Mouse (Mus musculus) kidney, adult 9 months (tissue): ENCODE results near the gene Rap1b.

ENCODE experiments used
- DNase-seq: peaks from one replicate; pipeline ENCODE4 v3.0.0; 2022

The Rap1b gene

GRCm38 (mm10) chr10:117856001-117856720 is 10.3 kb upstream of the Rap1b start:
- DNase-seq = peak; percentile 50

GRCm38 (mm10) chr10:117852648-117853192 is 6.9 kb upstream of the Rap1b start:
- no peak for DNase-seq

GRCm38 (mm10) chr10:117848981-117849380 is 3.1 kb upstream of the Rap1b start:
- DNase-seq = no peak

GRCm38 (mm10) chr10:117846796-117847195 is 961 bp upstream of the Rap1b start:
- DNase-seq = no peak

- DNase-seq = no peak
These were observed 411 bp upstream of the Rap1b start for GRCm38 (mm10) chr10:117846260-117846632.

GRCm38 (mm10) chr10:117844782-117845596 is 846 bp downstream of the Rap1b start:
- DNase-seq = peak; percentile 72

- no peak for DNase-seq
These were observed 1.6 kb downstream of the Rap1b start for GRCm38 (mm10) chr10:117844279-117844678.

GRCm38 (mm10) chr10:117843690-117844089 is 2.1 kb downstream of the Rap1b start:
- DNase-seq = no peak

- no peak for DNase-seq
These were observed 4.1 kb downstream of the Rap1b start for GRCm38 (mm10) chr10:117841765-117842164.

GRCm38 (mm10) chr10:117840431-117840995 is 5.3 kb downstream of the Rap1b start:
- DNase-seq = no peak

- DNase-seq = no peak
These were observed 6.1 kb downstream of the Rap1b start for GRCm38 (mm10) chr10:117839737-117840136.

- peak; percentile 36 for DNase-seq
These were observed 6.9 kb downstream of the Rap1b start for GRCm38 (mm10) chr10:117838924-117839323.

- DNase-seq = no peak
These were observed 9.5 kb downstream of the Rap1b start for GRCm38 (mm10) chr10:117836354-117836753.

- no peak for DNase-seq
These were observed 10.4 kb downstream of the Rap1b start for GRCm38 (mm10) chr10:117835453-117835852.

GRCm38 (mm10) chr10:117830797-117831196 is 15.0 kb downstream of the Rap1b start:
- DNase-seq = no peak

GRCm38 (mm10) chr10:117829472-117830155 is 16.2 kb downstream of the Rap1b start:
- DNase-seq = no peak

- DNase-seq = peak; percentile 55
These were observed 16.8 kb downstream of the Rap1b start for GRCm38 (mm10) chr10:117829022-117829421.

- DNase-seq = no peak
These were observed 17.3 kb downstream of the Rap1b start for GRCm38 (mm10) chr10:117828536-117828935.

- no peak for DNase-seq
These were observed 21.2 kb downstream of the Rap1b start for GRCm38 (mm10) chr10:117824647-117825046.

- DNase-seq = no peak
These were observed 21.7 kb downstream of the Rap1b start for GRCm38 (mm10) chr10:117824139-117824538.

GRCm38 (mm10) chr10:117823321-117823720 is 22.5 kb downstream of the Rap1b start:
- no peak for DNase-seq

- DNase-seq = no peak
These were observed 27.2 kb downstream of the Rap1b start for GRCm38 (mm10) chr10:117818600-117818999.

GRCm38 (mm10) chr10:117816721-117817120 is 29.1 kb downstream of the Rap1b start:
- DNase-seq = no peak
